Mouse (Mus musculus) heart, postnatal 0 days (tissue): Measurements from ENCODE around the gene Radil.

Experiments
- CTCF ChIP-seq: IDR thresholded peaks from 2 replicates; pipeline ENCODE4 v1.5.1; 2016; ENCODE audit warnings: antibody characterized with exemption, control low read depth, low read depth
- EP300 ChIP-seq: IDR thresholded peaks from 2 replicates; pipeline ENCODE4 v1.6.1; 2016; ENCODE audit warnings: antibody characterized with exemption, low read depth

DNA sequence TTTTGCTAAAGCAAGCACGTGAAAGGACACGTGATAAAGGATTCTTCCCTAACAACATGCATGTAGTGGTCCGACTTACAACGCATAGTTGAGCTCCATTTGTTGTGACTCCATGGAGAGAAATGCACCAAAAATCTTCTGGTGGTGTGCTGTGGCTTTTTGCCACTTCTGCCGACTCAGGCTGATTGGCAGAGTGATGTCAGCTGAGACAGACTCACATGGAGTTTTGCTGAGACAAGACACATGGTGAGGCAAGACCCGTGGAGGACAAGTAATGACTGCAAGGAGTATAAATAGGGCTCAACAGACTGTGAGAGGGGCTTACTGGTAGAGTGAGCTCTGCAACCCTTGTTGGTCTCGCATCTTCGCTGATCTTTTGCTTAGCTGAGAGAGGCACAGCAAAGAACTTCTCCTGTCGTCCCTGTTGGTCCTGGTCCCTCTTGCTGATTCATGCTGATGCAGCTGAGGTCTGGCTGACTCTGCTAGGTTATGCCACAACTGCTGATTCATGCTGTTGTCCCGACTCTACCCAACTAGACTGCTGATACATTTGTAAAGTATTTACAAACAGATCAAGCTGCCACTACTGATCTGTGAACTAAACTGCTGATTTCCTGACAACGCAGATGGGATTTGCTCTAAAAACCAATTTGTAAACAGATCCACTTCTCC lies 29.6 kb downstream of the Radil start:
- TF ChIP-seq EP300 (no peak), CTCF (no peak)
